Mouse (Mus musculus) testis, postnatal 10 days (tissue): ENCODE results near the gene Sipa1l3.

ENCODE experiments used
- DNase-seq: peaks from one replicate; pipeline ENCODE4 v3.0.0; 2021; ENCODE audit warnings: low spot score

Sipa1l3 gene

GRCm38 (mm10) chr7:29372123-29372522 is 146.3 kb downstream of the Sipa1l3 start:
- DNase-seq: no peak

DNA sequence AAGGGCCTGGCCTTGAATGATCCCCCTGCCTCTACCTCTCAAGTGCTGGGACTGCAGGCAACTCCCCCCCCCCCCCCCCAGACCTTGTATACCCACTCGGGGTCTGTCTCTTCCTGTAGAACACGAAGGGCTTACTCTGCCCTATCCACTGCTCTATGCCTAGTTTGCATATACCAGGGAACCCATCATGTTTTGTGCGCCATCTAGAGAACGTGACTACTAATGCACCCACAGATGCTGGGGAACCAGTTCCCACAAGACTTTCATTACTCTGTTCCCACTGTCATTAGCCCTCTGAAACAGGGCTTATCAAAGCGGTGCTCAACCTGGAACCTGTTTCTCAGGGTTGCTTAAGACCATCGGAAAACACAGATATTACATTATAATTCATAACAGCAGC is 148.4 kb downstream of the Sipa1l3 start:
- no peak for DNase-seq

GRCm38 (mm10) chr7:29368004-29368320 is 150.5 kb downstream of the Sipa1l3 start:
- no peak for DNase-seq

DNA sequence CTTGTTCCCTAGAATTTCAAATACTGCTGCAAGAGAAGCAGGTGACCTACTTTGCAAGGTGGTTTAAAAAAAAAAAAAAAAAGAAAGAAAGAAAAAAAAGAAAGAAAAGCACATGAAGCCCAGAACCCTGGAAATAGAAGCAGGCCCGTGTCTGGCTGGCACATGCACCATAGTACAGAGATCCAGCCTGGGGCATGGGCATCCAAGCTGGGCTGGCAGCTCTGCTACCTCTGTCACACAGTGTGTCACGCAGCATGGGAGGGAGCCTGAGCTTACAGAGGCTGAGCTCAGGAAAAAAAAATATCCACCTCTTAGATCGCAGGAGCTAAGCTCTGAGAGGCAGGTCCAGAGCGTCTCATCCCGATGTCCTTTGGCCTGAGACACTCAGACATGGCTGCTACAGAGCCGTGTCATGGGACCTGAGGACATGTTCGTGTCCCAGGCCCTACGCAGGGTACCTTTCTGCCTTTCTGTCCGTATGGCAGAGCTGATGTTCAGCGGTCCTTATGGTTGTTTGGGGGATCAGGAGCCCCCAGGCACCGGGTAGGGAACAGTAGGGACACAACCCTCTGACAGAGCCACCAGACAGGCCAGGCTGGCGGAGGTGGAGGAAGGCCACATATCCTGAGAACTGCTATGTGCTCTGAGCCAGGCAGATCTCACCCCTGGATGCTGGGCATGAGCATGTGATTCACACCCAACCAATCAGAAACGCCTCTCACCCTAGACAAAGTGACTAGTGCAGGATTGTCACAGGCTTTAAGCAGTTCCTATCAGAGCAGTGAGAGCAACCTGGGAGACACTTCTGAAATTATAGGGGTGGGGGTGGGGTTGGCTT is 151.1 kb downstream of the Sipa1l3 start:
- no peak for DNase-seq

DNA sequence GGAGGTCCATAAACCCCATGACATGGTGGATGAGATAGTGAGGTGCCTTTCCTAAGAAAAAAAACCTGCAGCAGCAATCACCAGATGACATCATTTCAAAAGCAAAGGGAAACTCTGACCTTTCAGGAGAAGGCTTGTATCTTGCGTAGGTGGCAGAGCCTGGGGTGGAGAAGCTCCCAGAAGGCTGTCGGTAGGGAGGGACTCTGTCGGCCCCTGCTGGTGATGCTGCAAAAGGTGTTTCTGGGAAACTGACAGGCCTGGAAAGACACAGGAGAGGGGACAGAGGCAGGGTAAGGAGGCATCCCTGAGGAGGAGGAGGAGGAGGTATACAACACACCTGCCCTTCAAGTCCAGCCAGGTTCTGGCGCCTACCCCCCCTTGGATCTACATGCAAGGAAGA is 154.4 kb downstream of the Sipa1l3 start:
- peak; percentile 79 for DNase-seq

- DNase-seq: no peak
Measured at GRCm38 (mm10) chr7:29361497-29361896, 156.9 kb downstream of the Sipa1l3 start.

GRCm38 (mm10) chr7:29355406-29355805 is 163.0 kb downstream of the Sipa1l3 start:
- DNase-seq: no peak

DNA sequence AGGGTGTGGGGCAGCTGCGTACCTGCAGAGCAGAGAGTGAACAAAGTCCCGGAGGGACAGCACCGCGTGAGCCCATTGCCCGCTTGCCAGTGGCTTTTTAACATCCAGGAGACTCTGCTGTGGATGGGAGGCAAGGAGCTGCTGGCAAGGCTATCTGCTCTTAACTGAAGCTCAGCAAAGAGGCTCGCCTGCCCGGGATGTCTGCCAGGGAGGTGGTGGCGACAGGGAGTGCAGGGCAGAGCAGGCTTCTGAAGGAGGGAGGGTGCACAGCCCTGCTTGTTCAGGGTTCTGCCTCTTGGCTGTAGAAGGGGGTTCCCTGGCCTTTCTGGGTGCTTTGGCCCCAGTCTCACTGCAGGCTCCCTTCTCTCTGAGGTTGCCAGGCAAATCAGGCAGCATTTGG is 164.3 kb downstream of the Sipa1l3 start:
- DNase-seq: peak; percentile 84

DNA sequence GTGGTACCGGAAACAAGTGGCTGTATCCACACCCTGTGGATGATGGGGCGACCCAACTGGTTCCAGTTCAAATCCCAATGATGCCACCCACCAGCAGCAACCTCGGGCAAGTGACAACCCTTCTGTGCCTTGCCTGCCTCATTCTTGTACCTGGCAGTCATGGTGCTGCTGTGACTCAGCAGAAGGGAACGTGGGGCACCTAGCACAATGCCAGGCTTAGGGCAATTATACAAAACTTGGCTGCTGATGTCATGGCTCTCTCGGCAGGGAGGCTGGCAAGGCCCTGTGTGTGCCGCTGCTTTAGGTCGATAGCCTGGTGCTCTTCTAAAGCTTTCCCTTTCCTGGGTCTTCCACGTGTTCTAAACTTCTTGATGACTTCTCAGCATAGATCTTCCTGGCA is 166.2 kb downstream of the Sipa1l3 start:
- DNase-seq: no peak

GRCm38 (mm10) chr7:29350489-29350888 is 168.0 kb downstream of the Sipa1l3 start:
- DNase-seq: no peak

GRCm38 (mm10) chr7:29346212-29346611 is 172.2 kb downstream of the Sipa1l3 start:
- no peak for DNase-seq

DNA sequence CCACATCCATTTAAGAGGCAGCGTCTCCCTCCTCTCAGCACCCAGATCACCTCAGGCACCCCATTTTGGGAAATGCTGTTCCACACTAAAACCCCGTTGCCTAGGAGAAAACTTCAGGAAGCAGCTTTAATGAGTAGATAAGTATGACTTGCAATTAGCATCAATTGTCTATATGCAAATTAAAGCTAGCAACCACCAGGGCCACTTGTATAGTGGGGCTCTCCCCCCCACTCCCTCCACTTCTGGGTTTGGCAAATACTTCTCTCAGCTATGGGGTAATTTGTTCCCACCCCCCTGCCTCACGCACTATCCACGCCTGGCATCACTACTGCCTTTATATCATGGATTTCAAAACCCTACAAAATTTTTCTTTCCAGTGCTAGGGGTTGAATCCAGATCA is 172.9 kb downstream of the Sipa1l3 start:
- DNase-seq: no peak

- DNase-seq: no peak
Measured at GRCm38 (mm10) chr7:29343746-29344145, 174.7 kb downstream of the Sipa1l3 start.

GRCm38 (mm10) chr7:29342489-29343092 is 175.8 kb downstream of the Sipa1l3 start:
- no peak for DNase-seq

DNA sequence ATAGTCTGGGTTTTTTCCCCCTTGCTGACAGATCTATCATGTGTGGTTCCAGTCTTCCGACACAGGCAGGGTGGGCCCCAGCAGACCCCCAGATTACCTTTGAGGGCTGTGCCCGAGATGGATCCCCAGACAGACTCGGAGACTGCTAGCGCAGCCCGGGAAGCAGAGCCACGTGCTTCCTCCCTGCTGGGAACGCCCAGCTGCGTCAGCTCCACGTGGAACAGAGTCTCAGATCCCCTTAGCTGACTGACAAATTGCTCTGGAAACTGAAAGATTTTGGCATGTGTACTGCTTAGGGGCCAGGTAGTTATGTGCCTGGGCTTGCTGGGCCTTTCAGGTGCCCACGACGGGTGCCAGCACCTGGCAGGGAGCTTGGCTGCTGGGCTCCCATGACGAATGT is 176.7 kb downstream of the Sipa1l3 start:
- no peak for DNase-seq

- no peak for DNase-seq
Measured at GRCm38 (mm10) chr7:29340838-29341237, 177.6 kb downstream of the Sipa1l3 start.

DNA sequence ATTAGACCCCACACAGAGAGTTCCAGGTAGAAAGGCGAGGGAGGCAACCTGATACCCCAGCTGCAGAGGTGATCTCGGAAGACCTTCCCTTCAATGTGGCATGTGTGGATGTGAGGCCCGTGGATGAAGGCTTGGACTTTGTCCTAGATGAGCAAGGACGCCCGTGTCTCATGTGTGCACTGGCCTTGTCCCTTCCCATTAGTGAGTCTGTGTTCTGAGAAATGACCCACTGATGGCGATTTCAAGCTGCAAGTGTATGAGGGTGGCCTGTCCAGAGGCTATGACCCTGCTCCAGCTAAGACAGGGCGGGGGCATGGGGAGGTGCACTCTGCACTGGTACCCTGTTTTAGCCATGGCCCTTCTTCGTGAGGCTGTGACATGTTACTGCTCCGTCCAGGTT is 178.2 kb downstream of the Sipa1l3 start:
- DNase-seq: no peak

GRCm38 (mm10) chr7:29338984-29339679 is 179.3 kb downstream of the Sipa1l3 start:
- DNase-seq: no peak

- DNase-seq: no peak
Measured at GRCm38 (mm10) chr7:29338351-29338919, 180.0 kb downstream of the Sipa1l3 start.

DNA sequence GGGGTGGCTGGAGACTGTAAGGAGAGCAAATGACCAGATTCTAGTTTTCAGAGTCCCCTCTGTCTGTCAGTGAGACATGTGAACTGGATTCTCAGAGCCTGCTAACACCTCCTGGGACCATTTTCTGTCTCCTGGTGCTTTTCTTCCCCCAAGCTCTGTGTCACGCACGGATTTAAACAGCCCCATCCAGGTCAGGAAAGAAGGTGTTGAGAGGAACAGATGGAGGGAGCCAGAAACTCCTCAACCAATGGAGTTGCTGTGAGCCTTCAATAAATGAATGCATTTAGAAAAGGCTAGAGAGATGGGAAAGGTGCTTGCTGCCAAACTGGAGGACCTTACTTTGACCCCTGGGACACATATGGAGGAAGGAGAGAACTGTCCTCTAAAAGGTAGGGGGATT is 180.7 kb downstream of the Sipa1l3 start:
- no peak for DNase-seq

- no peak for DNase-seq
Measured at GRCm38 (mm10) chr7:29336795-29337319, 181.6 kb downstream of the Sipa1l3 start.

- no peak for DNase-seq
Measured at GRCm38 (mm10) chr7:29335841-29336671, 182.4 kb downstream of the Sipa1l3 start.
